Mouse (Mus musculus) liver, adult (tissue): ENCODE measurements around the gene Ttf2.

Experiments used
- GATA4 ChIP-seq: IDR thresholded peaks from 2 replicates; pipeline ENCODE4 v1.6.1; 2014; ENCODE audit warnings: mild to moderate bottlenecking, low read length; ENCODE audit not compliant: insufficient replicate concordance

Gene Ttf2

DNA sequence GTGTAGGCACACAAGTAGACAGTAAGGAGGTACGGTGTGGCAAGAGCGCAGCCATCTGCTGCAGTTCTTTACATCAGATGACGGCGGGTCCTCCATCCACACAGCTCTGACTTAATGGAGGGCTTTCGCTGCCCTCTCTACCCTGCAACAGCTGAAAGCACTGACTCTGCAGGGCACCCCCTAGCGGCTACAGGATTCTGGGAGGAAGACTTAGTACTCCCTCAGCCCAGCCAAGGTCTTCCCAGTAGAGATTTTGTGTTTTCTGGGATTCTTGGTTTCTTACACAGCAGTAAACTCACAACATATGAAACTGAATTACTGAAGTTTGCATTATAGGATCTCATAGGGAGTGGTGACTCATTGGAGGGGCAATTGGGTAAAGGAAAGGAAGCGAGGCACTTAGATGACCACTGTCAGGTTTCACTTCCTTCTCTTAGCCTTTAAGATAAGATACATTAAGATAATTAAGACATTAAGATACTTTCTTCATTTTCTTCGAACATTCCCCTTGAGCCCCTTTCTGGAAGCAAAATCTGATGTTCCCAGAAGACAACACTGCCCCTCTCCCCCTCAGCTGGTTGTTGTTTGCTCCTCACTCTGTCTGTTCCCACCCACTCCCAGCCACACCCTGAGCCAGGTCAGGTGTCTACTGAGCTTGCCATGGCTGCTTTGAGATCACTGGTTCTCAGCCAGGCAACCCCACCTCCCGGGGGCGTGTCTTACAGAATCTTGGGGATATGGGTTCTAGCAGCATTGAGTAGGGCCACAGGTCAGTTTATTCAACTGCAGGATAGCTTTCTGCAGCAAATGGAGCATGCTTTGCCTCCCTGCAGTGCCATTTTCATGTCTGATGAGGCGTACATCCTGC lies 37.2 kb downstream of the Ttf2 start:
- TF ChIP-seq GATA4, result no peak

DNA sequence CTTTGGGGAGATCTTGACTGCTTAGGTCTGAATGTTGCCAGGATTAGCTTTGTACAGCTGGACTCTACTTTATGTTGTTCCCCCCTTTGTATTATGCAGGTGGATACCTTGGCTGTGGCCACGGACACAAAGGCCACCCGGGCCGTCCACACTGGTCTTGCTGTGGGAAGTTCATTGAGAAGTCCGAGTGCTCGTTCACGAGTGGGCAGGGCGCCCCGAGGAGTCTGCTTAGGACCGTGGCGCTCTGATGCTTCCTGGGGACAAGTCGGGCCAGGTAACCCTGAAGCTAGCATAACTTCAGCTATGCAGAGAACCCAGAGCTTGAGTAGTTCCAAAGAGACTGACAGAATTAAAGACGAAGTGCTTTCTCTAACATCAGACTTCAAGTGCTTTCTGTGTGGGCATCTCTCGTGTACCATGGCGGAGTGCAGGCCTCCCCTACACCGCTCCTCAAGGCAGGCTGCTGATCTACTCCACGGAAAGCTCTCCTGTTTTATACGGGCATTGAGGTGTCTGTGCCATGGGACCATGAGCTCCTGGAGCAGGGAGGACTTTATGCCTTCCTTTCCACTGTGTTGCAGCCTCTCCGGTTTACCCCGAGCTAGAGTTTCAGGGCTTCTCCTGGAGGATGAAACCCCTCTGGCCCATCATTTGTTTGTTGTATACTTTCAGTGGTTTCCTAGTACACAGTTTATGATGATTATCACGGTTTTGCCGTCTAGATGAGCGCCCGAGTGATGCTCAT lies 38.0 kb downstream of the Ttf2 start:
- TF ChIP-seq GATA4, result no peak

DNA sequence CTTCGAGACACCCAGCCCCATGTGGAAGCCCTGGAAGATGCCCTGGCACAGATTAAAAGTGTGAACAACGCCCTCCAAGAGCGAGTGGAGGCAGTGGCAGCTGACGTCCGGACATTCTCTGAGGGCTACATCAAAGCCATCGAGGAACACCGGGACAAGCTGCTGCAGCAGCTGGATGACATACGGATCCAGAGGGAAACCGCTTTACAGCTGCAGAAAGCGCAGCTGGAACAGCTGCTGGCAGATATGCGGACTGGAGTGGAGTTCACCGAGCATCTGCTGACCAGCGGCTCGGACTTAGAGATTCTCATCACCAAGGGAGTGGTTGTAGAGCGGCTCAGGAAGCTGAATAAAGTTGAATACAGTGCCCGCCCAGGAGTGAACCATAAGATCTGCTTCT lies 44.3 kb downstream of the Ttf2 start:
- no peak for TF ChIP-seq GATA4

DNA sequence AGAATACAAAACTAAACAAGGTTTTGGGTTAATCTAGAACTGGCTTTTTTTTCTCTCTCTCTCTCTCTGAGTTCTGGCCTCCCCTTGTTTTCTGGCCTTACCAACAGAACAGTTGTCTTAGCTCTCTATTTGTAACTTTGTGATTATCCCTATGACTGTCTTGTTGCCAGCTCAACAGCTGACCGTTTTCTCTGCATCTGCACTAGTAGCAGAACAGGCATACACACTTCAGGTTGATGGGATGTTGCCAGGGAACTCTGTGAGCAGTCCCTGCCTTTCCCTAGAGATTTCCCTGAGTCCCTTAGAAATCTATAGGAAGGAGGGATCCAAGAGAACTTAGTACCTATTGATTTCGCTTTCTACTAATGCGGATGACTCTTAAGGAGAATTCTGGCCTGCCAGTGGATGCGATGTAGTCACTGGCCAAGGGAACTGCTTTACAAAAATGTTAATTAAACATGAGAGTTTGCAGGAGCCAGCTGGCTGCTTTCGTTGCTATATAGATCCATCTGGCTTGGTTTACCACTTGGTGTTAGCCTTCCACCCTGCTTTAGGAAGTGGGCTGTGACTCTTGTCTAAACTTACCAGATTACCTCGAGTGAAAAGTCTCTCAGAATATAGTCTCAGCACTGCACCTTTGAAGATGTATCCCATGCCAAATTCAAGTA lies 45.3 kb downstream of the Ttf2 start:
- no peak for TF ChIP-seq GATA4

GRCm38 (mm10) chr3:100922506-100923375 lies 46.7 kb downstream of the Ttf2 start:
- no peak for TF ChIP-seq GATA4

DNA sequence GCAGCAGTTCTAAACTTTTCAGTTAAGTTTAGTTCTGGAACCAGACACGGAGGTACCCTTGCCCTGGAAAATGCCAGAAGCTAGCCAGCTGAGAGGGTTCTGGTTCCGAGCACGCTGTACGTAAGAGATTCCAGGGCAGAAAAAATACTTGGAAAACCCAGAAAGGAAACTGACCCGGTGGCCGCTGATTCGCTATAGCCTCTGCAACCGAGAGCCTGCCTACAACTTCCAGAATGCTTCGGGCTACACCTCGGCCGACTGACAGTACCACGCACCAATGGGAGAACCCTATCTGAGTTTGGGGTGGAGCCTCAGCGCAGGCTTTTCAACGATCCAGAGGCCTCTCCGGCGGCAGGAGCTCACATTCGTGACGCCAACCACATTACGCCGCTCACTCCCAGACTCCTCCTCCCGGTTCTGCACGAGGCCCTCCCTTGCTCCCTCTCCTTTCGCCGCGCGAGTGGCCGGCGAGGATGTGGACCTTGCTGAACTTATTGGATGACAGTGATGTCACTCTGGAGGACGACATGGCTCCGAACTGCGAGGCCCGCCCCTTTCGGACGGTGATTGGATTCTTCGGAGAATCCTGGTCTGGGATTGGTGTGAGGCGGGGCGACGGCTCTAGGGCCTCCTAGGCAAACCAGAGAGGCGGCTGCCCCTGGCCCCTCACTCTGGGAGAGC lies 47.5 kb downstream of the Ttf2 start, which contains the start of gene Trim45:
TSS of gene Trim45 (plus strand) at position 378 of the 681 bp plus-strand sequence.
- TF ChIP-seq GATA4, result no peak

GRCm38 (mm10) chr3:100920611-100921140 lies 48.8 kb downstream of the Ttf2 start:
- TF ChIP-seq GATA4, result no peak

- no peak for TF ChIP-seq GATA4
Measured at GRCm38 (mm10) chr3:100916844-100917243, 52.6 kb downstream of the Ttf2 start.

DNA sequence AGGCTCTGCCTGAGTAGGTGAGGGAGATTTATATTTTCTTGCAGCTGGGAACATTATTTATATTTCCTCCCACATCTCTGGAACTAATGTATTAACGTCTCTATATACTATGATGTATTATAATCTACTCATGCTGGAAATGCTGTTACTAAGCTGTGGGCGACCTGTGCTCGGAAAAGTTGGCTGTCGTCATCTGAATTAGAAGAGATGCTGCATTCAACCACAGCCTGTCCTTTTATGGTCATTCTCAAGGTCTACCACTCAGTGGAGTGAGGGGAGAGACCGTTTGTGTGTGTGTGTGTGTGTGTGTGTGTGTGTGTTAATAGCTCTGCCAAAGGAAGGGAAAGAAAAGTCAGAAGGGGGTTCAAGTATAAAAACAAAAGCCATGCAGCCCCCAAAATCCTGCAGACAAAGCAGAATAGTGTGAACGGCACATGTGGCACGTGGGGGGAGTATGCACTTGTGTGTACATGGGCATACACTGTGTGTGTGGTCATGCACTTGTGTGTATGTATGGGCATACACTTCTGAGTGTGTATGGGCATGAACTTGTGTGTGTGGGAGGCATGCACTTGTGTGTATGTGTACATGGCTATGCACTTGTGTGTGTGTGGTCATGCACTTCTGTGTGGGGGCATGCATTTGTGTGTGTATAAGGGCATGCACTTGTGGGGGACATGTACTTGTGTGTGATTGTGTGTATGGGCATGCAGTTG lies 57.8 kb downstream of the Ttf2 start:
- no peak for TF ChIP-seq GATA4

GRCm38 (mm10) chr3:100911026-100911425 lies 58.4 kb downstream of the Ttf2 start:
- no peak for TF ChIP-seq GATA4

DNA sequence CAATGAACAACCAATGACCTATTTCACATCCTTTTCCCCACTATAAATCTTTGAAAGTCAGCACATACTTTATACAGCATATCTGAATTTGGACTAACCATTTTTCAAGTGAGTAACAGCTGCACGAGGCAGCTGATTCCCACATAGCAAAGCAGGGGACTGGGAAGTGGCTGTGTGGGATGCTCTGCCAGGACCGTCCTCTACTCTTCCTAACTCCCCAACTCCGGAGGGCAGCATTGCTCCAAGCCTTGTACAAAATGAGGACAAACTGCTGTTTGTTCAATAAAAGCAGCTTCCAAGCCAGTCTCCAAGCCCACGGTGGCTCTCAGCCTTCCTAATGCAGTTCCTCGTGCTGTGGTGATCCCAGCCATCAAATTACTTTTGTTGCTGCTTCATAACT lies 58.8 kb downstream of the Ttf2 start:
- TF ChIP-seq GATA4, result no peak

GRCm38 (mm10) chr3:100908594-100908993 lies 60.9 kb downstream of the Ttf2 start:
- no peak for TF ChIP-seq GATA4

DNA sequence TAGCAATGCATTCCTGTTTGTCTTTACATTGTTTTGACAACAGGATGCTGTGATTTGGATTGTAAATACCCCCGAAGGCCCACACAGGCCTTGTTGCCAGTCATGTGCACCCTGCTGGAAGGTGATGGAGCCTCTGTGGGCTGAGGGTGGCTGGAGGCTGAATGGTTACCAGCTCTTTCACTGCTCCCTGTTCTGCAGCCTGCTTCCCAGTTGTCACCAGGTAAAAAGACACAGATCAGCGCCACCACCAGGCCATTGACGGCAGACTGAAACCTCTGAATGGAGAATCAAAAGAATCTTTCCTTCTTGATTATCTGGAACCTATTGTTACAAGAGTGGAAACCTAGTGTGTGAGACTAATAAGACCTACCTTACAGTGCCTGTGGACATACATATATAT lies 62.5 kb downstream of the Ttf2 start:
- TF ChIP-seq GATA4, result no peak

GRCm38 (mm10) chr3:100906128-100906527 lies 63.3 kb downstream of the Ttf2 start:
- no peak for TF ChIP-seq GATA4

GRCm38 (mm10) chr3:100895500-100895899 lies 74.0 kb downstream of the Ttf2 start:
- no peak for TF ChIP-seq GATA4
